ENCODE assay signal across 9 mouse cellular contexts in genomic region chr5:136966861-136967455, GRCm38 (mm10). TPM values are rescaled to one million over a fixed set of nuclear protein-coding genes. Genes with fewer than 3 reads are reported as not detected.
DNase-seq lines count a peak whose midpoint lies in the region; ATAC-seq lines count a peak whose summit lies in the region.
"Had no signal": no experiment of that assay in that cellular context is flagged by ENCODE, and none has a peak within 500 bp of the region (broad histone marks: within the 10 kb centered on the region; RNA-seq: fewer than 3 reads in every experiment).

No protein-coding gene starts in this region.

- H3K9me3 ChIP-seq in heart, embryonic 15.5 days (replicated peaks) = no peaks in the 10 kb centered on the region
- H3K9me3 ChIP-seq in kidney, embryonic 16.5 days (ENCODE audit: low read length) = no peaks in the 10 kb centered on the region
- H3K9me3 ChIP-seq in liver, embryonic 16.5 days (replicated peaks; ENCODE audit: control insufficient read depth, low read length) = no peaks in the 10 kb centered on the region

- peaks cover 37% of the 10 kb centered on the region for H3K4me1 ChIP-seq in heart, embryonic 15.5 days (replicated peaks)
- peaks cover 42% of the 10 kb centered on the region for H3K4me1 ChIP-seq in kidney, embryonic 16.5 days (ENCODE audit: insufficient read depth, low read length)
- H3K4me1 ChIP-seq in liver, embryonic 16.5 days (ENCODE audit: control insufficient read depth, low read depth, low read length) = peaks cover 46% of the 10 kb centered on the region

- H3K4me3 ChIP-seq in heart, embryonic 15.5 days = no peak overlapping the region
- no peak overlapping the region for H3K4me3 ChIP-seq in kidney, embryonic 16.5 days (ENCODE audit: low read length)
- H3K4me3 ChIP-seq in liver, embryonic 16.5 days (ENCODE audit: low read depth, low read length) = no peak overlapping the region

- H3K4me2 ChIP-seq in heart, embryonic 15.5 days = 0 out of 2 replicates have a peak overlapping the region, but pooled peaks have one; percentile 9
- no peak overlapping the region; the same call in 1 of the 2 replicates for H3K4me2 ChIP-seq in kidney, embryonic 16.5 days (replicated peaks; ENCODE audit: low read depth, low read length)
- no peak overlapping the region for H3K4me2 ChIP-seq in liver, embryonic 16.5 days (ENCODE audit: low read depth, low read length)

- no peaks in the 10 kb centered on the region for H3K27me3 ChIP-seq in heart, embryonic 15.5 days
- no peaks in the 10 kb centered on the region for H3K27me3 ChIP-seq in kidney, embryonic 16.5 days (ENCODE audit: insufficient read depth, low read length)
- H3K27me3 ChIP-seq in liver, embryonic 16.5 days (ENCODE audit: control insufficient read depth, insufficient read depth, low read depth, low read length) = no peaks in the 10 kb centered on the region

- DNase-seq in kidney, adult 18-20 months = peak; percentile 37
- DNase-seq in kidney, postnatal 25 days = no peak
- DNase-seq in natural killer cell, adult 2 months (ENCODE audit: low spot score in 2 of 2) = no peak
- DNase-seq in right cerebral cortex, adult 18-20 months = no peak

- 79% methylated on average over 4 of the region's 4 CpGs for WGBS in heart, embryonic 15.5 days
- 79% methylated on average over 4 of the region's 4 CpGs for WGBS in kidney, embryonic 16.5 days
- WGBS in liver, embryonic 16.5 days (ENCODE audit: insufficient replicate concordance) = 83% methylated on average over 4 of the region's 4 CpGs

- ATAC-seq in heart, embryonic 15.5 days (replicated peaks; ENCODE audit: insufficient number of reproducible peaks, insufficient read depth, low FRiP score, low read depth) = no peak
- ATAC-seq in kidney, embryonic 16.5 days (ENCODE audit: low FRiP score, low TSS enrichment) = no peak
- no peak for ATAC-seq in liver, embryonic 16.5 days (ENCODE audit: low read depth)
- ATAC-seq in monocyte, adult 5-6 weeks (replicated peaks; ENCODE audit: insufficient number of reproducible peaks, low FRiP score, low TSS enrichment, poor library complexity, severe bottlenecking) = no peak

- no peak overlapping the region for H3K9ac ChIP-seq in heart, embryonic 15.5 days
- H3K9ac ChIP-seq in kidney, embryonic 16.5 days (replicated peaks; ENCODE audit: low read length) = peak overlapping the region; percentile 40; the same call in 1 of the 2 replicates
- peak overlapping the region; percentile 32; the same call in 1 of the 2 replicates for H3K9ac ChIP-seq in liver, embryonic 16.5 days (ENCODE audit: low read depth, low read length)

- H3K36me3 ChIP-seq in heart, embryonic 15.5 days = peaks cover 26% of the 10 kb centered on the region
- H3K36me3 ChIP-seq in kidney, embryonic 16.5 days (ENCODE audit: insufficient read depth, low read length) = peaks cover 21% of the 10 kb centered on the region
- H3K36me3 ChIP-seq in liver, embryonic 16.5 days (ENCODE audit: control insufficient read depth, insufficient read depth) = peaks cover 6% of the 10 kb centered on the region

- H3K27ac ChIP-seq in heart, embryonic 15.5 days = peak overlapping the region; percentile 78
- peak overlapping the region; percentile 92 for H3K27ac ChIP-seq in kidney, embryonic 16.5 days (ENCODE audit: low read length)
- H3K27ac ChIP-seq in liver, embryonic 16.5 days (ENCODE audit: low read length) = peak overlapping the region; percentile 54
- H3K27ac ChIP-seq: macrophage had no signal

RNA-seq across cellular contexts. Expression of gene Cldn15, which starts 0.5 kb away (rescaled TPM):
- 6.3 and 6.7 TPM in 2 replicates for polyA plus RNA-seq in heart, embryonic 15.5 days (2015; fragmentation: Nextera tagmentation; extraction: Ambion mirVana)
- 4.0 and 4.9 TPM in 2 replicates for polyA plus RNA-seq in kidney, embryonic 16.5 days (2015; fragmentation: Nextera tagmentation; extraction: Ambion mirVana)
- 7.5 and 7.9 TPM in 2 replicates for polyA plus RNA-seq in liver, embryonic 16.5 days (2015; fragmentation: Nextera tagmentation; extraction: Ambion mirVana)
- 1.7 to 5.1 TPM (median 1.8 TPM) in 3 replicates for total RNA-seq in monocyte, adult 5-6 weeks (2017)
- polyA plus RNA-seq: macrophage had no signal

RNA-seq across cellular contexts. Expression of gene Fis1, which starts 13.9 kb away (rescaled TPM):
- polyA plus RNA-seq in heart, embryonic 15.5 days (2015; fragmentation: Nextera tagmentation; extraction: Ambion mirVana) = 221 and 240 TPM in 2 replicates
- polyA plus RNA-seq in kidney, embryonic 16.5 days (2015; fragmentation: Nextera tagmentation; extraction: Ambion mirVana) = 291 and 296 TPM in 2 replicates
- 172 and 179 TPM in 2 replicates for polyA plus RNA-seq in liver, embryonic 16.5 days (2015; fragmentation: Nextera tagmentation; extraction: Ambion mirVana)
- 159 to 216 TPM (median 206 TPM) in 3 replicates for total RNA-seq in monocyte, adult 5-6 weeks (2017)

RNA-seq across cellular contexts. Expression of gene Plod3, which starts 19.9 kb away (rescaled TPM):
- polyA plus RNA-seq in heart, embryonic 15.5 days (2015; fragmentation: Nextera tagmentation; extraction: Ambion mirVana) = 34.9 and 50.1 TPM in 2 replicates
- 59.7 and 64.4 TPM in 2 replicates for polyA plus RNA-seq in kidney, embryonic 16.5 days (2015; fragmentation: Nextera tagmentation; extraction: Ambion mirVana)
- 12.2 and 12.9 TPM in 2 replicates for polyA plus RNA-seq in liver, embryonic 16.5 days (2015; fragmentation: Nextera tagmentation; extraction: Ambion mirVana)
- 193 to 207 TPM (median 205 TPM) in 3 replicates for total RNA-seq in monocyte, adult 5-6 weeks (2017)

RNA-seq across cellular contexts. Expression of gene Znhit1, which starts 20.9 kb away (rescaled TPM):
- 79.5 and 79.9 TPM in 2 replicates for polyA plus RNA-seq in heart, embryonic 15.5 days (2015; fragmentation: Nextera tagmentation; extraction: Ambion mirVana)
- 90.5 and 97.7 TPM in 2 replicates for polyA plus RNA-seq in kidney, embryonic 16.5 days (2015; fragmentation: Nextera tagmentation; extraction: Ambion mirVana)
- polyA plus RNA-seq in liver, embryonic 16.5 days (2015; fragmentation: Nextera tagmentation; extraction: Ambion mirVana) = 51.3 and 52.2 TPM in 2 replicates
- total RNA-seq in monocyte, adult 5-6 weeks (2017) = 21.8 to 58.2 TPM (median 38.8 TPM) in 3 replicates

RNA-seq across cellular contexts. Expression of gene Ift22, which starts 59.0 kb away (rescaled TPM):
- 34.3 and 40.6 TPM in 2 replicates for polyA plus RNA-seq in heart, embryonic 15.5 days (2015; fragmentation: Nextera tagmentation; extraction: Ambion mirVana)
- polyA plus RNA-seq in kidney, embryonic 16.5 days (2015; fragmentation: Nextera tagmentation; extraction: Ambion mirVana) = 87.8 and 88.1 TPM in 2 replicates
- 7.6 and 8.4 TPM in 2 replicates for polyA plus RNA-seq in liver, embryonic 16.5 days (2015; fragmentation: Nextera tagmentation; extraction: Ambion mirVana)
- total RNA-seq in monocyte, adult 5-6 weeks (2017) = 2.3 to 8.5 TPM (median 3.4 TPM) in 3 replicates
